Mouse (Mus musculus): Measurements from ENCODE around the gene Mctp2. TPM values are rescaled to one million over a fixed set of nuclear protein-coding genes. Genes with fewer than 3 reads are reported as not detected.

Mctp2 gene
- 1.5 and 1.7 TPM in 2 replicates for polyA plus RNA-seq (2015; fragmentation: Nextera tagmentation; extraction: Ambion mirVana)

DNA sequence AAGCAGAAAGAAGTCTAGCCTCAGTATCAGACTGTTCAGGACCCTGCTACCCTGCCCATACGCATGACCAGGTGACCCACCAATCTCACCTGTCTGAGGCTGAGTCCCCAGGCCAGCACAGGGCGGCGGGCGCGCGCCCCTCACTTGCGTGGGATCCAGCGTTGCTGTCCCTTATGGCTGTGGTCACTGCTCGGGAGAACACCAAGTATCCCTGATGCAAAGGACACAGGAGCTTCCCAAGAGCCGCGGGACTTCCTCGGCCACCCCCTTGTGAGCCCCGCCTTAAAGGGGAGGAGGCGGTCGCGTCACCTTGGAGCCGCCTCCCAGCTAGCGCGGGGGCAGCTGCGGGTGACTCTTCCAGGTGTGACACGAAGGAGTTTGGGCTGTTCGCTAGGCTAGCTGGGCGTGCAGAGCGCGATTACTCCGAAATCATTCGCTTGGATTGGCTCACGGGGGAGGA is at the start of gene Mctp2:
Gene Mctp2 (minus strand): TSS at position 227 of the 460 bp plus-strand sequence.

All from urinary bladder, postnatal 0 days (tissue).